Mouse (Mus musculus) heart, postnatal 0 days (tissue): ENCODE measurements around the gene Zranb1. TPM values are rescaled to one million over a fixed set of nuclear protein-coding genes. Genes with fewer than 3 reads are reported as not detected.

Experiments used
- ATAC-seq: fragments of 200-750 bp; cut with Nextera tagmentation; 2 replicates; pipeline ENCODE4 v1.8.0; 2017; ENCODE audit warnings: low read depth, moderate number of reproducible peaks, moderate library complexity; ENCODE audit not compliant: insufficient read depth
- DNase-seq: peaks from one replicate; pipeline ENCODE4 v3.0.0-alpha.2; 2016; ENCODE audit warnings: low spot score
- H3K27ac ChIP-seq: fragments of 300-500 bp; sonication (generic); 2 replicates; pipeline ENCODE4 v1.5.1; 2014; ENCODE audit warnings: low read depth, mild to moderate bottlenecking
- H3K27me3 ChIP-seq: fragments of 300-500 bp; sonication (generic); 2 replicates; pipeline ENCODE4 v1.6.1; 2014; ENCODE audit warnings: low read length, mixed read lengths; ENCODE audit not compliant: control insufficient read depth, insufficient read depth
- H3K36me3 ChIP-seq: fragments of 300-500 bp; sonication (generic); replicated peaks from 2 replicates; pipeline ENCODE4 v1.6.1; 2014; ENCODE audit warnings: low read length, mixed read lengths; ENCODE audit not compliant: control insufficient read depth, insufficient read depth
- H3K4me1 ChIP-seq: fragments of 300-500 bp; sonication (generic); 2 replicates; pipeline ENCODE4 v1.6.1; 2014; ENCODE audit warnings: antibody characterized with exemption; ENCODE audit not compliant: control insufficient read depth, insufficient read depth
- H3K4me2 ChIP-seq: fragments of 300-500 bp; sonication (generic); 2 replicates; pipeline ENCODE4 v1.6.1; 2014; ENCODE audit warnings: low read depth, mild to moderate bottlenecking, low read length, moderate library complexity
- H3K4me3 ChIP-seq: fragments of 300-500 bp; sonication (generic); 2 replicates; pipeline ENCODE4 v1.5.1; 2014; ENCODE audit warnings: low read depth, low read length
- H3K9ac ChIP-seq: fragments of 300-500 bp; sonication (generic); replicated peaks from 2 replicates; pipeline ENCODE4 v1.6.1; 2014; ENCODE audit warnings: low read depth, low read length, mixed read lengths
- H3K9me3 ChIP-seq: fragments of 300-500 bp; sonication (generic); replicated peaks from 2 replicates; pipeline ENCODE4 v1.6.1; 2016; ENCODE audit warnings: low read length; ENCODE audit not compliant: control insufficient read depth
- CTCF ChIP-seq: IDR thresholded peaks from 2 replicates; pipeline ENCODE4 v1.5.1; 2016; ENCODE audit warnings: antibody characterized with exemption, control low read depth, low read depth
- EP300 ChIP-seq: IDR thresholded peaks from 2 replicates; pipeline ENCODE4 v1.6.1; 2016; ENCODE audit warnings: antibody characterized with exemption, low read depth
- WGBS: fragments of 180-500 bp; shearing (Covaris S2); extraction: QIAGEN DNeasy Blood & Tissue Kit; methylation state at CpG from one replicate; pipeline ENCODE4 v1.1.7; 2014; 5-methylcytosine and 5-hydroxymethylcytosine counted together
- polyA plus RNA-seq: library from polyadenylated mRNA; unstranded; fragments of >200 nt; fragmentation: Nextera tagmentation; extraction: Ambion mirVana; gene quantifications from 2 replicates; pipeline ENCODE4 v1.2.1, GENCODE M21; 2015
- total RNA-seq: library from RNA; depleted of rRNA; stranded (reverse); fragments of >200 nt; gene quantifications from 2 replicates; pipeline ENCODE4 v1.2.3, GENCODE M21; 2014; ENCODE audit warnings: low replicate concordance

Zranb1 gene
- total and polyA plus RNA-seq, 2 experiments from 2014 or later = 9.9 to 49.6 TPM

- peaks cover 97% of the 10 kb centered on the region for H3K36me3 ChIP-seq
- no peak for ATAC-seq
- 83% methylated on average over 8 of the region's 8 CpGs for WGBS
These were observed 63.2 kb downstream of the Zranb1 start for GRCm38 (mm10) chr7:132994120-132994519.

GRCm38 (mm10) chr7:132994628-132995191 lies 63.8 kb downstream of the Zranb1 start:
- WGBS = 69% methylated on average over 6 of the region's 6 CpGs
- no peak for ATAC-seq

More at GRCm38 (mm10) chr7:132994120-132994519, 63.2 kb downstream of the Zranb1 start:
- Histone ChIP-seq H3K4me3 (no peak overlapping the region), H3K9ac (no peak overlapping the region), H3K27me3 (no peaks in the 10 kb centered on the region), H3K9me3 (no peaks in the 10 kb centered on the region), H3K4me1 (no peaks in the 10 kb centered on the region), H3K27ac (no peak overlapping the region), H3K4me2 (no peak overlapping the region)
- DNase-seq = no peak
- TF ChIP-seq EP300 = no peak
- TF ChIP-seq CTCF = no peak

GRCm38 (mm10) chr7:132996391-132996790 lies 65.4 kb downstream of the Zranb1 start:
- Histone ChIP-seq H3K27ac (no peak overlapping the region), H3K4me1 (no peaks in the 10 kb centered on the region), H3K4me3 (no peak overlapping the region), H3K36me3 (peaks cover 76% of the 10 kb centered on the region), H3K4me2 (no peak overlapping the region), H3K9me3 (no peaks in the 10 kb centered on the region), H3K9ac (no peak overlapping the region), H3K27me3 (no peaks in the 10 kb centered on the region)
- ATAC-seq = peak; percentile 67
- WGBS = 88% methylated on average over 5 of the region's 5 CpGs
- no peak for TF ChIP-seq EP300
- peak; percentile 71 for TF ChIP-seq CTCF
- peak; percentile 11 for DNase-seq

More at GRCm38 (mm10) chr7:132994628-132995191, 63.8 kb downstream of the Zranb1 start:
- H3K27ac ChIP-seq = no peak overlapping the region
- H3K9ac ChIP-seq = no peak overlapping the region
- peaks cover 92% of the 10 kb centered on the region for H3K36me3 ChIP-seq
- TF ChIP-seq CTCF (no peak), EP300 (no peak)
- no peaks in the 10 kb centered on the region for H3K4me1 ChIP-seq
- no peaks in the 10 kb centered on the region for H3K27me3 ChIP-seq
- no peaks in the 10 kb centered on the region for H3K9me3 ChIP-seq
- no peak for DNase-seq
- no peak overlapping the region for H3K4me2 ChIP-seq
- H3K4me3 ChIP-seq = no peak overlapping the region

- no peak for TF ChIP-seq EP300
- TF ChIP-seq CTCF = no peak
- peaks cover 55% of the 10 kb centered on the region for H3K36me3 ChIP-seq
- DNase-seq = no peak
These were observed 67.7 kb downstream of the Zranb1 start for GRCm38 (mm10) chr7:132998639-132999038.

GRCm38 (mm10) chr7:132999061-132999460 lies 68.1 kb downstream of the Zranb1 start:
- peaks cover 51% of the 10 kb centered on the region for H3K36me3 ChIP-seq
- ATAC-seq (no peak), DNase-seq (no peak)
- H3K4me3 ChIP-seq = no peak overlapping the region
- no peaks in the 10 kb centered on the region for H3K27me3 ChIP-seq
- no peak overlapping the region for H3K27ac ChIP-seq
- no peak overlapping the region for H3K4me2 ChIP-seq
- WGBS = 93% methylated on average over 11 of the region's 11 CpGs
- no peaks in the 10 kb centered on the region for H3K9me3 ChIP-seq
- TF ChIP-seq CTCF (no peak), EP300 (no peak)
- H3K4me1 ChIP-seq = 0 out of 2 replicates have a peak, but pooled peaks cover 1% of the 10 kb centered on the region
- H3K9ac ChIP-seq = no peak overlapping the region

More at GRCm38 (mm10) chr7:132998639-132999038, 67.7 kb downstream of the Zranb1 start:
- no peaks in the 10 kb centered on the region for H3K4me1 ChIP-seq
- H3K9me3 ChIP-seq = no peaks in the 10 kb centered on the region
- 89% methylated on average over 12 of the region's 12 CpGs for WGBS
- H3K9ac ChIP-seq = no peak overlapping the region
- no peak overlapping the region for H3K27ac ChIP-seq
- no peak overlapping the region for H3K4me3 ChIP-seq
- no peak for ATAC-seq
- no peaks in the 10 kb centered on the region for H3K27me3 ChIP-seq
- no peak overlapping the region for H3K4me2 ChIP-seq

- peaks cover 34% of the 10 kb centered on the region for H3K36me3 ChIP-seq
These were observed 70.4 kb downstream of the Zranb1 start for GRCm38 (mm10) chr7:133001388-133001787.

More at GRCm38 (mm10) chr7:133001388-133001787, 70.4 kb downstream of the Zranb1 start:
- Histone ChIP-seq H3K4me2 (no peak overlapping the region), H3K27me3 (no peaks in the 10 kb centered on the region), H3K27ac (no peak overlapping the region), H3K4me3 (no peak overlapping the region), H3K4me1 (0 out of 2 replicates have a peak, but pooled peaks cover 5% of the 10 kb centered on the region), H3K9me3 (no peaks in the 10 kb centered on the region), H3K9ac (no peak overlapping the region)
- no peak for ATAC-seq
- 80% methylated on average over 3 of the region's 3 CpGs for WGBS
- DNase-seq = no peak
- no peak for TF ChIP-seq EP300
- TF ChIP-seq CTCF = no peak
